Mouse (Mus musculus) layer of hippocampus, adult 9-10 months (tissue): ENCODE measurements around the gene Apbb2.

Experiments
- DNase-seq: peaks from one replicate; pipeline ENCODE4 v3.0.0; 2022; ENCODE audit warnings: low spot score

Gene Apbb2

DNA sequence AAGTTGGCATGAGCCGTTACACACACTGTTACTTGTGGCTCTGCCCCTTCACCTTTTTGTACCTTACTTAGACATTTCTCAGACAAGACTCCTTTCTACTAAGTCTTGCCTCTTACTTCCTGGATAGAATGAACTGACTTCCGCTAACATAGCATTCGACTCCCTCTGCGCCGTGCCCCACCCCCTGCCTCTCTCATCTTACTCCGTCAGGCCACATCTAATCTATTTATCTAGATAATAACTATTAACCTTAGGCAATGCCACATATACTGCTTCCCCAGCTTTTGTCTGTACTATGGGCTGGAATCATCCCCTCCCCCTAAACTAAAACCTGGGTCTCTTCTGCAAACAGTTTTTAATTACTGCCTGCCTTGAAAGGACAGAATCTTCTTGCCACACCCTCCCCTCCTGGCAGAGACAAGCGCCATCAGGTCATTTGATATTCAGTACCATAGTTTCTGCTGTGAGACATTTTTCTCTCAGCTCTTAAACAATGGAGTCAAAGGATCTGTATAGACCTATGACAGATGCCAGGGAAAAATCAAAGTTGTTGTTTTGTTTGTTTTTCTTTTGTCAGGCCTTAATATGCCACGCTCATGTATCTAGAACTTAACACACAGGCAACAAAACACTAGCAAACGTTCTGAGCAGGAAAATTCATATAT, 203.4 kb downstream of the Apbb2 start:
- DNase-seq, result no peak

DNA sequence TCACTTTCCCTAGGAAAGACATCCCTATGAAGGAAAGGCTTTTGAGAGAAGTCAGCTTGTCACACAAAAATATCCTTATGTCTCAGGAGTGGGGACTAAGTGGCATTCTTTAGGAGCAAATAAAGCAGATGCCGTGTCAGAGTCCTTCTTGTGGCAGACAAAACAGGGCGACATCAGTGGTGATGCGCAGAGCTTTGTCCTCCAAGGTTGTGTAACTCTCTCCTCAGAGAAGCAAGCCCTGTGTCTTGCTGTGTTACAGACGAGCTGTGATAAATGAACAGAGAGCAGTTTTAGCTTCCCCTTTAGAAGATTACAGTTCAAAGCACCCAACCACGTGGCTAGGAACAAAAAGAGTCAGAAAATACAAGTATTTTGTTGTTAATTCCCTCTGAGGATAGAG, 205.2 kb downstream of the Apbb2 start:
- DNase-seq, result no peak

DNA sequence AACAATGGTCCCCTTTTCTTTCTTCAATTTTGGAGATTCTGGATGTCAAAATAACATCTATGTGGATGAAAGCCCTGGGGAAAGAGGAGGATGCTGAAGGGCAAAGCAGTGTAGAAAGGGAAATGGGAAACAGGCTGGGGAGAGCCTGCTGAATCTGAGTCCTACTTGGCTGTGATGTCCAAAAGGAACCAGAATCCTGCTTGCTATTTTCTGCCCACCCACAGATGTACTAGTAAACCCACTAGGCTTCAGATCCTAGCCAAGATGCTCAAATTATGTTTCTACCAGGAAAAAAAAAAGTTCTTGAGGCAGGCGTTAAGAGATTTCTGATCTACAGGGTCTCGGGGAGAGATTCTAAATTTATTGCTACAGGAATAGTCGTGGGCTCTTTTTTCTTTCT, 205.8 kb downstream of the Apbb2 start:
- DNase-seq, result no peak

DNA sequence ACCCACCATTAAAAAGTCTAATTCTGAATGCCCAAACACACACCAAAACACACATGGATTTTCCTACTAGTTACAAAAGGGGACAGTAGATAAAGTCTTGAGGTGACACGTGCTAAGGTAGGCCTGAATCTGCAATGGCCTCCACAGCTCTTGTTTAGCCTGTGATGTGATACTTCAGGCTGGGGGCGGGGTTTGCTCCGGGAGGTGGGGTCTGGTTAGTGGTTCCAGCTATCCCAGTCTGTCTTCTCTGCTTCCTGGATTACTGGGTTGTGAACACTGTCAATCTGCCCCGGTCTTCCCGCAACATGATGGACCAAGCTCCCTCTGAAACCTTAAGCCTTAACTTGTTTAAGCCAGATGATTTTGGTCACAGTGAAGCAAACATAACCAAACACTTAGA, 210.0 kb downstream of the Apbb2 start:
- DNase-seq, result no peak

DNA sequence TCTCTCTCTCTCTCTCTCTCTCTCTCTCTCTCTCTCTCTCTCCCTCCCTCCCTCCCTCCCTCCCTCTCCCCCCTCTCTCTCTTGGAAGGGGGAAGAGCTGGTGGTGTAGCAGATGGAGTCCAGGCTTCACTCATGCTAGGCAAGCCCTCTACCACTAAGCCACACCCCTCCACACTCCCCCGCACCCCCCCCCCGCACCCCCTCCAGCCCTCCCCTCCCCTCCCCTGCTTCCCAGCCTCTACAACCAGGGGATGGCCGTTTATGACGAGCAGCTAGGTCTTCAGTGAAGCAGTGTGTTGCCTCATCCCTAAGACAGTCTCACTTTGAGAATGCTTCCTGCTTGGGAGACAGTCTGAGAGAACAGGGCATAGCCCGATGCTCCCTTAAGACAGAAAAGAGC, 210.6 kb downstream of the Apbb2 start:
- DNase-seq, result no peak

DNA sequence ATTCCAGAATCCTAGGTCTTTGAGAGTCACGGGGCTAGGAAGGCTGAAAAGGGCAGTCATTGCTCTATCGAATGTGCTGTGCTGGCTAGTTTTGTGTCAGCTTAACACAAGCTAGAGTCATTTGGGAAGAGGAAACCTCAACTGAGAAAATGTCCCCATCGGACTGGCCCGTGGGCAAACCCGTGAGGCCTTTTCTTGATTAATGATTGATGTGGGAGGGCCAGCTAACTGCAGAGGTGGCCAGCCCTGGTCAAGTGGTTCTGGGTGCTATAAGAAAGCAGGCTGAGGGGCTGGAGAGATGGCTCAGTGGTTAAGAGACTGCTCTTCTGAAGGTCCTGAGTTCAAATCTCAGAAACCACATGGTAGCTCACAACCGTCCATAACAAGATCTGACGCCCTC, 212.2 kb downstream of the Apbb2 start:
- DNase-seq, result no peak

DNA sequence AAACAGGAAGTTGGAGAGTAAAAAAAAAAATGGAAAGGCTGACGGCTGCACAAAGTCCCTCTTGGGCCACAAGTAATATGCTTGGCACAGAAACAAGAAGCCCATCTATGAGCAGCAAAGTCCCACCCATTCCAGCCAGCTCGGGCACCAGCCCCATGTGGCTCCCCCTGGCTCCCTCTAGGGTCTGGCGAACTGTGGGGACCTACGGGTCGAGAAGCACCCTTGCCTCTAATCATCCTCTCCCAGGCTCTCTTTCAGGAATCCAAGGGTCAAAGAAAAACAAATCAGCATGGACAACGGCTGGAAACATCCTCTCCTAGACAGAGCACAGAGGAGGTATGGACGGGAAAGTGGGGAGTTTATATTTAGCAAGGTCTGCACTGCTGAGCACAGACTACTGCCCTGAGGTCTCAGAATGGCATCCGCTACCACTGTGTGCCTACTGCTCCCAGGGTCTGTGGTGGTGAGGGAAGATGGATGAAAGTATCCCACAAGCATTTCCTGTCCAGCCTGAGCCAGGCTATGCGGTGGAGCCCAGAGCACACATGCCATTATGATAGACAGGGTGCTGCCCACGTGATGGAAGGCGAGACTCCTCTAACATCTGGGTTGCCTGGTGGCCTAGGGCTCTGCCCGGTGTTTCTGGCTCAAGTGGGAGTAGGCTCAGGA, 212.7 kb downstream of the Apbb2 start:
- DNase-seq, result no peak

DNA sequence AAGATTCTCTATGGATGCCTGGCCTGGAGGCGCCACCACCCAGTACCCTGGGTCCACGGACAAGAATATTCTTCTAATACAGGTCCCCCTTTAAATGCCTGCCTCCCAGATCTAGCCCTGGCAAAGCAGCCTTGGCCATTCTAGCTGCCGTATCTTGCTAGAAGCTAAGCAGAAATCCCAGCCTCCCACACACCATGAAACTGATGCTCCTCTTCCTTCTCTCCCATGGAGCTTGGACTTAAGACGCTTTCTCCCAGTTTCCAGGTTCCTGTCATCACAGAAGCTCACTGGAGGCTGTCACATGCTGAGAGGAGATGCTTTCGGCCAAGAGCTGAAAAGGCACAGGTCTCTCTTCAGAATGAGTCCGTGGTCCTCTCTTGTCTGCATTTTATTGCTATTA, 213.3 kb downstream of the Apbb2 start:
- no peak for DNase-seq

DNA sequence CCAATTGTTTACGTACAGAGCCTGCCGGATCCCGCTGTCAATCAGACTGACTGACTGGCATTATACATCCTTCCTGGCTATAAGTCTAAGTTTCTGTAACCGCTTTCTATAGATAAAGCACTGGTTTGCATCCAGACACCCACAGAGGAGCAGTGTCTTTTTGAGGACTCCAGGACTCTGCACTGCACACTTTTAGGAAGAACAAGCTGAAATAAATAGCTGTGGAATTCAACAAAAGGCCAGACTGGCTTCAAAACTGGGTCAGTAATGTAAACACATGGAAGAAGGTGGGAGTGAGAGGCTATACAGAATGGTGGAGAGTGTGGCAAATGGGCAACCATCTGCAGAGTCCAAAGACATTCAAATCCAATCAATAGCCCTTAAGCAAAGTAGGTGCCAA, 218.0 kb downstream of the Apbb2 start:
- DNase-seq, result no peak

DNA sequence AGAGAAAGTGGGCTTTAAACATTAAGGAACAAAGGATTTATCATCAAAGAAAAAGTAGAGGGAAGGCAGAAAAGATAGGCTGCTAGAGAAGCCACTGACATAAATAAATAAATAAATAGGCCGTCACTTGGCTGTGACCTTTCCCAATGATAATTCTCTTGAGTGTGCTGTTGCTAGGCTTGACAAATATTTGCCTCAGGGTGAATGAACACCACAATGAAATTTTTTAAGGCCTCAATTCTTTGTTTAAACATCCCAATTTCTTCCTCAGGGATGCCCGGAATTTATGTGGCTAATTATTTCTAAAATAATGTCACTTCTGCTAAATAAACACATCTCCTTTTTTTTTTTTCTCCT, 219.3 kb downstream of the Apbb2 start:
- DNase-seq, result no peak

DNA sequence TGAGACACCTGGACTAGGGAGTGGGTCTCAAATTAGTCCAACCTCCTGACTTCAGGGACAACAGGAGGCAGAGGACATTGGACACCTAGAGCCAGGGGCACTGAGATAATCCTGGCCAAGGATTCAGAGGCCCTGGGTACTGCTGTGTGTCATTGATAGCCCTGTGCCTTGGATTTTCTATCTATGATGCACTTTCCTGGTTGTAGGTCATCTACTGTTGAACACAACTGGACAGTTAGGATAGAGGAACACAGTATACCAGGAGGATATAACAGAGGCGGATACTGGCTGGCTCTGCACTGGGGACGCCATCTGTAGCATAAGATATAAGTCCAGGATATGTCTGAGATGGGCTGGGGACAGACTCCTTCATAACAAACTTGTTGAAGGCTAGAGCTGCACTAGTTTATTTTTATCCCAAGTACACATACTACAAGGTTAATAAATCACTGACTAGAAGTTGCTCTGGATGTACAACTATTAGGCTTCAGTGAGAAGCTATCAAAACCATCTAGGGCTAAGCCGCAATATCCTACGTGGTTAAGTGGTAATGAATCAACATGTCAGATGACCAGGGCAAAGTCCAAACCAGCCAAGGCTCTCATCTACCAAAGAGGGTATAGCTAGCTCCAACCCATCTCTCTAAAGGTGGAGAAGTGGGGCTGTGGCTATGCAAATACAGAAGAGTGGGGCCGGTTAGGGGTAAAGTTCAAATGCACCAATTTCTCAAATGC, 219.9 kb downstream of the Apbb2 start:
- no peak for DNase-seq

DNA sequence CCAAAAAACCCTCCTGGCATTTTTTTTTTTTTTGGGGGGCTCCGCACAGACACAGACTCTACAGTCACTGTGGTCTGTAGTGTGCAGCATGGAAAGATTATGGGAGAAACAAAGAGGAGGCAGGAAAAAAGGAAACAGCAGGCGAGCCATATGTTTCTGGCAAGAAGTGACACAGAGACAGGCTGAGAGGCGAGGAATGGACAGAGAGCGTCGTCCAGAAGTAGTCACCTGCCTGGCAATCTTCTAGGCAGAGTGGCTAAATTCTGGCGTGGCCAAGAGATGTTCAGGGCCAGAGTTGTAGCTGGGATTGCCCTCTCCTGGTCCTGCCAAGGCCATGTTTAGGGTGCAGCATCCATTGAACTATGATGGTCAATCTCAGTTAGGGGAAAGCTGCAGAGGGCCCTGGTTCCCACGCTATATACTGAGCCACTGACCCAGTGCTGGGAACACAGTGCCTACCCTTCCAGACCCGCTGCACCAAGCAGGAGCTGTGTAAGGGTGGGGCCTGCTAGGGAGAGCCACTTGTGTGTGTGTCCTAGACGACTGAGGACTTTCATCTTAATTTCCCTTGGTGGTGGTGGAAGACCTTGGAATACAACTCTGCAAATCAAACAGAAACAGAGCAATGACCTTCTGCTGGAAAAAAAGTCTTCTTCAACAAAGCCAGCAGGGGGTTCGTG, 224.7 kb downstream of the Apbb2 start:
- no peak for DNase-seq

DNA sequence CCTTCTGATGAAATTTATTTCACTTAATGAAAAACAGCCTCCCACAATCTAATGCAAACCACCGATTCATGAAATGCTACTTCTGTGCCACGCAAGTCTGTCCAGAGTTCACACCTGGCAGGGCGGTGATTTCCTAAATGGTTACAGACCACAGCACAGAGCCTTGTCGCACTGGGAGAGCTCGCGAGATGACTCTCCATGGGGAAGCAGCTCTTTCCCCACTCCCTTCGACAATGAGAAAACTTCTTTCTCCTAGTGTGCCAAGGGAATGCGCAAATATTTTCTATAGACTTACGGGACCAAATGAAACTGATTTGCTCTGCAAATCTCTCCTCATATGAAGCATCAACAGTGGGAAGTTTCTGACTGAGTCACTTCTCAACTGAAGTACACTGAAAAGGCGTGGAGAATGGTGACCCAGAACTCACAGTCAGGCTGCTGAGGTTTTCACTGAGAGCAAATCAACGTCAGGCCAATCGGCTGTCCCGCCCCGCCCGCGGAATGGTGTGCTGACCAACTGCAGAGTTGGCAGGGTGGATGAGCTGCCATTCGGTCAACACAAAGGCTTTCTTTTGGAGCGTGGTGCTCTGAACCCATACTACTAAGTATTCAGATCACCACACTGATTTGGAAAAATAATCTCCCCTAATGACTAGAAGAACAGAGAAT, 225.6 kb downstream of the Apbb2 start:
- DNase-seq, result no peak

DNA sequence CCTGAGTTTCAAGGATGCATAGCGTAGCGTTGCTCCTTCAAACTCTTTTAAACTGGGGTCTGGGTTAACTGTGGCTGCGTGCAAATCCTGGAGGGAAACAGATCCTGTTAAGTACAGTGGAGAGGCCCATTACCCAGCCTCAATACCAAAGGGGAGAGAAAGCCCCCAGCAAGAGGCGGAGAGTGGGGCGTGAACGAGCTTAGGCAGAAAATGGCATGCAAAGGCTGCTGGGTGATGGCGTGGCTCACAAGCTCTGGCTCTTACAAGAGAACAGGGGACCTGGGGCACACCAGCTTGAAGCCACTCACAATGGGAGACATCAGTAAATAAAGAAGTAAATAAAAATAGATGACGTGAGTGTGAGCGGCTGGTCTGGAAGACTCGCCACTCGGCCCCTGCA, 226.8 kb downstream of the Apbb2 start:
- DNase-seq, result no peak

DNA sequence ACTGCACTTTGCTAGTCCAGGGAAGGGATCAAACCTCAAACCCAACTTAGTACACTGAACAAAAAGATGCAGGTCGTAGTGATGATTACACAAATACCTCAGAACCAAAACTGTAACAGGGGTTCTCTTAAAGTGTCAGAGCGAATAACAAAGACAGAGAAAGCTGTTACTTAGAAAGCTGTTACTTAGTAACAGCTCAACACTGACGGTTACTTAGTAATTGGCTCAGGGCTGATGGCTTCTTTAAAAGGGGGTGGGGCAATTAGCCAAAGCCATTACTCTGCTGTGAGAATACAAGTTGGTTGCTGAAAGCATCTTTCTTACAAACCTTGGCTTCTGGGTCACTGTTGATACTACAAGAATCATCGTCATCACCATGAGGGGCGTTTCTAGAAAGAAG, 227.3 kb downstream of the Apbb2 start:
- DNase-seq, result no peak

DNA sequence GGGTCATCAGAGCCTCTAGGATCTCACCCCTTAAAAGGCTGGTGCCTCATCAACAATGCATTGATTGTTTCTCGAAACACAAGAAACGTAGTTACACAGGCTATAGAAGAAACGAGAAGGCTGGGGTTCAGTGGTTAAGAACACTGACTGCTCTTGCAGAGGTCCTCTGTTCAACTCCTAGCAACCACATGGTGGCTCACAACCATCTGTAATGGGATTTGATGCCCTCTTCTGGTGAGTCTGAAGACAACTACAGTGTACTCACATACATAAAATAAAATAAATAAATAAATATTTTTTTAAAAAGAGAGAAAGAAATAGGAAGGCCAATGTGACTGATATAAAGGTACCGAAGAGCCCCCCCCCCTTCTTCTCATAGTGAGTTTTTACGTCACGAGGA, 228.0 kb downstream of the Apbb2 start:
- DNase-seq, result no peak

DNA sequence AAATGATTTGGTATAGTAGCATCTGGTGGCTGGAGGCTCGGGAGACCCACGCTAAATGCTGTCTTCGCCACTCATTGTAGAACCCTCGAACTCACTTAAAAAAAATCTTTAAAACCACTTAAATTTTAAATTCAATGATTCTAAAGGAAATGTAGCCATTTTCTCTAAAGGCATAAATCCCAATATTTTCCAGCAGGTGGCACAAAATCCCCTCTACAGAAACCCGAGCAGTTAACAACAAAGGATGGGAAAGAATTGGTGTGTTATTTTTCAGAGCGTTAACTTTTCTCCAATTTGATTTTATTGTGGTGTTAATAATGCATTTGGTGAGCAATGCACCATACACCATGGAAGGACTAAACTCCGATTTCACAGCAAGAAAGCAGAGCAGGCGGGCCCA, 231.1 kb downstream of the Apbb2 start:
- no peak for DNase-seq

DNA sequence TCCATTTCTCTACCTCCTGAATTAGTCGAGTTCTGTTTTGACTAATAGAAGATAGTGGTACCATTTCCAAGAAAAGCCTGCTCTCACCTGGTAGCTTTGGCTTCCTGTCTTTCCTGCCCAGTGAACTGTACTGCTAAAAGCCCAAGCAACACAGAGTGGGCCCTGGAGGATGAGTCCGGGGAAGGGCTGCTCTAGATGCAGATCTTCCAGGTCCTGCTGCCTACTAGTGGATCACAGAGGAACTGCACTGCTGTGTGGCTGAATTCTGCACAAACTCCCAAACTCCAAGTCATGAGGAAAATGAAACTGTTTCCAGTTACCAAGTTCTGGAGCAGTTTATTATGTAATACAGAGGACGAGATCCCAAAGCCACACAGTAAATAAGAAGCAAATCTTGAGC, 232.9 kb downstream of the Apbb2 start:
- DNase-seq, result peak; percentile 26

DNA sequence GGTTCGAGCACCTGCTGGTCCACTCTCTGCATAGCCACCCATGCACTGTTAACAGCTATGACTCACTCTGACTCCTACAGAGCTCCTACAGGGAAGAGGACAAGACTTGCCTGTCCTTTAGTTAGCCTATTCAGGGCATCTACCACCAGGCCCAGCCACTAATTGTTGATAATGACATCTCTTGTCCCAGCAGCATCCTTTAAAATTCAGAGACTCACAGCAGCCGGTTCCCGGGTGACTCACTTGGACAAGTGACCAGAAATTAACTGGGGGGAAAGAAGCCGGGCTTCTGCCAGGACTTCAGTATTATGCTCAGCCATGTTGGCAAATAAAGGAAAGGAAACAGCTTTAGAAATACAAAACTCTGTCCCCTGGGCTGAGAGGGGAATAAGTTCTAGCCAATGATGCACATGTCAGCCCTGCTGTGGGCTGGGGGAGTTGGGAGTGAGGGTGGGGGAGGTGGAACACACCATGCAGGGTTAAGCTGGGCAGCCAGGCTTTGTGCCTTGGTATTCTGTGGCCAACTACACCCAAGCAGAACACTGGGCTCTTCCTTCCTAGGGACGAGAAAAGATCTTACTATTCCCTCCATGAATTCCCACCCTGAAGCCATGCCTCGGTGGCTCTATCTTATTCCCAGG, 233.7 kb downstream of the Apbb2 start:
- DNase-seq, result no peak

DNA sequence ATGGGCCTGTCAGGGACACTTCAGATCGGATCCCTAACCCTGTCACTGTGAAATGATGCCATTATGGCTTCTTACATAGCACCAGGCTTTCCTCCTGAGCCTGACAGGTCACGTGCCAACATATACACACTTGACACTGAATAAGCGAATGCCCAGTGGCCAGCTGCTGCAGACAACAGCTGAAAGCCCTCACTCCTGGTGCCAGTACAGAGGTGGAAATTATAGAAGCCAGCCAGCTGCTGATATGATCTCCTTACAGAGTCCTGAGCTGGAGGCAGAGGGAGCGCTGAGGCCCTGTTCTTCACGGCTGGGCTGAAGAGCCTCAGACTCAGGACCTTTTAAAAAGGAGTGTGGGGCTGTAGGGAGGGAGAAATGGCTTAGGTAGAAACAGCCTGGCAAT, 234.5 kb downstream of the Apbb2 start:
- DNase-seq, result no peak

DNA sequence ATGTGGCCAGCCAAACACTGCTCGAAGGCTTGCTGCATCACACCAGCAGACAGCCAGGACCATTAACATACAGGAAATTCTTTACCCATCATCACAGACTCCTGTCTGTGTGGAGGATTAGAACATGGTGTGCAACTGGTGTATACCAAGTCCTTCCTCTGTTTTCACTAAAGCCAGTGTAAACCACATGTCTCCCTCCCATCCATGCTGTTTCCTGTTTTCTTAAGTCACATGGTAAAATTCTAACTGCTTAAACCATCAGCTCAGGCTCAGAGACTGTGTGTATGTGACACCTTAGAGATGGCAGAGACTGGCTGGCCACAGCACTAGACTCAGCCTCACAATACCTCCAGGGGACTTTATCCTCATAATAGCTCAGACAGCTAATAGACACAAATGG, 236.5 kb downstream of the Apbb2 start:
- DNase-seq, result no peak

DNA sequence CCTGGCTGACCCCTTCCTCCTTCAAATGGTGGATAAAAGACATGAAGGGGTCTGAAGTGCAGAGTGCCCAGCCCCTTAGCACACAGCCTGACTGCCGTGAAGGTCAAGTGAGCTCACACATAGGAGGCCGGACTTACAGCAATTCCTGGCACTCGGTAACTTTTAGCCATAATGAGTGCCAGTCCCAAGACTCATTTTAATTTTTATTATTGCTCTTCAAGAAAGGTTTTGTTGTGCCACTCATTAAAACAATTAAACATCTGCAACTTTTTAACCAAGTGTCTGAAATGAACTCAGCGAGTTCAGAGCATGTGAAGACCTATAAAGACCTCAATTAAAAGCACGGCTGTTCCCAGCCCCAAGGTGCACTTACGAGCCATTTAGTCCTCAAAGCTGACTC, 239.6 kb downstream of the Apbb2 start:
- no peak for DNase-seq
